Mouse (Mus musculus): ENCODE measurements around the gene Flrt2. TPM values are rescaled to one million over a fixed set of nuclear protein-coding genes. Genes with fewer than 3 reads are reported as not detected.
"Not testable (repeated sequence)": the region's sequence is repeated elsewhere in the genome, so short reads cannot be mapped to it uniquely, and the experiment has no call there.

Gene Flrt2
- polyA plus RNA-seq (2015; fragmentation: Nextera tagmentation; extraction: Ambion mirVana): 53.7 and 59.8 TPM in 2 replicates

- peak within 1 kb of the TSS; percentile 73 for H3K9ac ChIP-seq
- H3K9me3 ChIP-seq: no peaks in the 10 kb centered on the region
- ATAC-seq (ENCODE audit: low FRiP score, low read depth): no peak
- peak within 1 kb of the TSS; percentile 85 for H3K4me3 ChIP-seq
- H3K27ac ChIP-seq: peak within 1 kb of the TSS; percentile 65; the same call in 1 of the 2 replicates
- no peaks in the 10 kb centered on the region for H3K36me3 ChIP-seq
- peak within 1 kb of the TSS; percentile 86 for H3K4me2 ChIP-seq (replicated peaks)
- peaks cover 6% of the 10 kb centered on the region; the same call in 1 of the 2 replicates for H3K27me3 ChIP-seq
- H3K4me1 ChIP-seq: peaks cover 25% of the 10 kb centered on the region
- under 1% methylated on average over 32 of the region's 32 CpGs for whole genome bisulfite sequencing
Observed at GRCm38 (mm10) chr12:95691961-95692767, at the start of gene Flrt2. TSS of gene Flrt2 (plus strand) at chr12:95692226.

- Histone ChIP-seq H3K36me3 (no peaks in the 10 kb centered on the region), H3K9me3 (no peaks in the 10 kb centered on the region), H3K4me3 (no peak overlapping the region), H3K4me1 (no peaks in the 10 kb centered on the region), H3K27me3 (no peaks in the 10 kb centered on the region), H3K9ac (no peak overlapping the region), H3K4me2 (replicated peaks) (no peak overlapping the region), H3K27ac (no peak overlapping the region)
- 54% methylated on average over 3 of the region's 3 CpGs for WGBS
- ATAC-seq (ENCODE audit: low FRiP score, low read depth): no peak
Observed at GRCm38 (mm10) chr12:95642226-95642625, 49.8 kb upstream of the Flrt2 start.

GRCm38 (mm10) chr12:95647179-95647578, 44.8 kb upstream of the Flrt2 start:
- WGBS: 92% methylated on average over 3 of the region's 6 CpGs
- H3K4me3 ChIP-seq; H3K27ac ChIP-seq; H3K9ac ChIP-seq; H3K27me3 ChIP-seq; ATAC-seq (ENCODE audit: low FRiP score, low read depth); H3K4me2 ChIP-seq (replicated peaks); H3K36me3 ChIP-seq; H3K9me3 ChIP-seq; H3K4me1 ChIP-seq: not testable (repeated sequence)

- no peaks in the 10 kb centered on the region for H3K4me1 ChIP-seq
- H3K27me3 ChIP-seq: no peaks in the 10 kb centered on the region
- H3K4me2 ChIP-seq (replicated peaks): no peak overlapping the region
- no peak overlapping the region for H3K9ac ChIP-seq
- no peaks in the 10 kb centered on the region for H3K36me3 ChIP-seq
- H3K4me3 ChIP-seq: no peak overlapping the region
- no peaks in the 10 kb centered on the region for H3K9me3 ChIP-seq
- no peak overlapping the region for H3K27ac ChIP-seq
- 79% methylated on average over 4 of the region's 4 CpGs for WGBS
- no peak for ATAC-seq (ENCODE audit: low FRiP score, low read depth)
Observed at GRCm38 (mm10) chr12:95652172-95653156, 39.6 kb upstream of the Flrt2 start.

GRCm38 (mm10) chr12:95656594-95656993, 35.4 kb upstream of the Flrt2 start:
- 85% methylated on average over 4 of the region's 4 CpGs for WGBS
- H3K4me3 ChIP-seq: no peak overlapping the region

GRCm38 (mm10) chr12:95667296-95667695, 24.7 kb upstream of the Flrt2 start:
- Histone ChIP-seq H3K4me2 (replicated peaks) (no peak overlapping the region), H3K4me3 (no peak overlapping the region), H3K27me3 (no peaks in the 10 kb centered on the region), H3K9me3 (no peaks in the 10 kb centered on the region), H3K4me1 (no peaks in the 10 kb centered on the region), H3K36me3 (no peaks in the 10 kb centered on the region), H3K9ac (no peak overlapping the region), H3K27ac (no peak overlapping the region)
- ATAC-seq (ENCODE audit: low FRiP score, low read depth): no peak
- WGBS: 77% methylated on average over 5 of the region's 5 CpGs

More at GRCm38 (mm10) chr12:95656594-95656993, 35.4 kb upstream of the Flrt2 start:
- H3K27ac ChIP-seq: no peak overlapping the region
- no peaks in the 10 kb centered on the region for H3K9me3 ChIP-seq
- no peaks in the 10 kb centered on the region for H3K36me3 ChIP-seq
- H3K4me1 ChIP-seq: no peaks in the 10 kb centered on the region
- no peaks in the 10 kb centered on the region for H3K27me3 ChIP-seq
- no peak overlapping the region for H3K4me2 ChIP-seq (replicated peaks)
- ATAC-seq (ENCODE audit: low FRiP score, low read depth): no peak
- no peak overlapping the region for H3K9ac ChIP-seq

- H3K9ac ChIP-seq: no peak overlapping the region
- WGBS: 70% methylated on average over 5 of the region's 5 CpGs
- H3K36me3 ChIP-seq: no peaks in the 10 kb centered on the region
Observed at GRCm38 (mm10) chr12:95675711-95676110, 16.3 kb upstream of the Flrt2 start.

GRCm38 (mm10) chr12:95690819-95691218, 1.2 kb upstream of the Flrt2 start:
- Histone ChIP-seq H3K9ac (no peak overlapping the region), H3K36me3 (no peaks in the 10 kb centered on the region), H3K4me3 (peak overlapping the region; percentile 85), H3K4me2 (replicated peaks) (peak overlapping the region; percentile 86), H3K27ac (no peak overlapping the region), H3K27me3 (peaks cover 6% of the 10 kb centered on the region; the same call in 1 of the 2 replicates), H3K4me1 (peaks cover 18% of the 10 kb centered on the region), H3K9me3 (no peaks in the 10 kb centered on the region)
- WGBS: 4% methylated on average over 9 of the region's 9 CpGs
- ATAC-seq (ENCODE audit: low FRiP score, low read depth): no peak

More at GRCm38 (mm10) chr12:95675711-95676110, 16.3 kb upstream of the Flrt2 start:
- Histone ChIP-seq H3K9me3 (no peaks in the 10 kb centered on the region), H3K4me3 (no peak overlapping the region), H3K27ac (no peak overlapping the region), H3K4me2 (replicated peaks) (no peak overlapping the region), H3K27me3 (no peaks in the 10 kb centered on the region), H3K4me1 (no peaks in the 10 kb centered on the region)
- ATAC-seq (ENCODE audit: low FRiP score, low read depth): no peak

GRCm38 (mm10) chr12:95692948-95693650, 1.1 kb downstream of the Flrt2 start:
- no peaks in the 10 kb centered on the region for H3K36me3 ChIP-seq
- H3K4me2 ChIP-seq (replicated peaks): peak overlapping the region; percentile 86
- peak overlapping the region; percentile 65 for H3K27ac ChIP-seq
- no peak for ATAC-seq (ENCODE audit: low FRiP score, low read depth)
- H3K4me3 ChIP-seq: peak overlapping the region; percentile 85
- H3K9me3 ChIP-seq: no peaks in the 10 kb centered on the region
- WGBS: 3% methylated on average over 13 of the region's 13 CpGs
- H3K4me1 ChIP-seq: peaks cover 27% of the 10 kb centered on the region
- peak overlapping the region; percentile 73 for H3K9ac ChIP-seq
- H3K27me3 ChIP-seq: peaks cover 6% of the 10 kb centered on the region; the same call in 1 of the 2 replicates

GRCm38 (mm10) chr12:95693651-95694471, 1.8 kb downstream of the Flrt2 start:
- peak overlapping the region; percentile 65 for H3K27ac ChIP-seq
- H3K9me3 ChIP-seq: no peaks in the 10 kb centered on the region
- peak overlapping the region; percentile 73 for H3K9ac ChIP-seq
- peak overlapping the region; percentile 86 for H3K4me2 ChIP-seq (replicated peaks)
- ATAC-seq (ENCODE audit: low FRiP score, low read depth): no peak
- H3K4me3 ChIP-seq: peak overlapping the region; percentile 85
- H3K4me1 ChIP-seq: peaks cover 33% of the 10 kb centered on the region
- H3K36me3 ChIP-seq: no peaks in the 10 kb centered on the region
- WGBS: under 1% methylated on average over 28 of the region's 28 CpGs
- peaks cover 4% of the 10 kb centered on the region; the same call in 1 of the 2 replicates for H3K27me3 ChIP-seq

GRCm38 (mm10) chr12:95694507-95694906, 2.5 kb downstream of the Flrt2 start:
- Histone ChIP-seq H3K4me1 (peaks cover 37% of the 10 kb centered on the region), H3K27me3 (peaks cover 3% of the 10 kb centered on the region; the same call in 1 of the 2 replicates), H3K4me3 (peak overlapping the region; percentile 85), H3K9me3 (no peaks in the 10 kb centered on the region), H3K36me3 (no peaks in the 10 kb centered on the region), H3K9ac (peak overlapping the region; percentile 73), H3K27ac (peak overlapping the region; percentile 61; the same call in 1 of the 2 replicates), H3K4me2 (replicated peaks) (peak overlapping the region; percentile 86)
- WGBS: 0% methylated on average over 8 of the region's 8 CpGs
- no peak; the same call in 1 of the 2 replicates for ATAC-seq (ENCODE audit: low FRiP score, low read depth)

All from limb, embryonic 13.5 days (tissue).